ENCODE assay signal across 8 mouse cellular contexts in the genomic region with DNA sequence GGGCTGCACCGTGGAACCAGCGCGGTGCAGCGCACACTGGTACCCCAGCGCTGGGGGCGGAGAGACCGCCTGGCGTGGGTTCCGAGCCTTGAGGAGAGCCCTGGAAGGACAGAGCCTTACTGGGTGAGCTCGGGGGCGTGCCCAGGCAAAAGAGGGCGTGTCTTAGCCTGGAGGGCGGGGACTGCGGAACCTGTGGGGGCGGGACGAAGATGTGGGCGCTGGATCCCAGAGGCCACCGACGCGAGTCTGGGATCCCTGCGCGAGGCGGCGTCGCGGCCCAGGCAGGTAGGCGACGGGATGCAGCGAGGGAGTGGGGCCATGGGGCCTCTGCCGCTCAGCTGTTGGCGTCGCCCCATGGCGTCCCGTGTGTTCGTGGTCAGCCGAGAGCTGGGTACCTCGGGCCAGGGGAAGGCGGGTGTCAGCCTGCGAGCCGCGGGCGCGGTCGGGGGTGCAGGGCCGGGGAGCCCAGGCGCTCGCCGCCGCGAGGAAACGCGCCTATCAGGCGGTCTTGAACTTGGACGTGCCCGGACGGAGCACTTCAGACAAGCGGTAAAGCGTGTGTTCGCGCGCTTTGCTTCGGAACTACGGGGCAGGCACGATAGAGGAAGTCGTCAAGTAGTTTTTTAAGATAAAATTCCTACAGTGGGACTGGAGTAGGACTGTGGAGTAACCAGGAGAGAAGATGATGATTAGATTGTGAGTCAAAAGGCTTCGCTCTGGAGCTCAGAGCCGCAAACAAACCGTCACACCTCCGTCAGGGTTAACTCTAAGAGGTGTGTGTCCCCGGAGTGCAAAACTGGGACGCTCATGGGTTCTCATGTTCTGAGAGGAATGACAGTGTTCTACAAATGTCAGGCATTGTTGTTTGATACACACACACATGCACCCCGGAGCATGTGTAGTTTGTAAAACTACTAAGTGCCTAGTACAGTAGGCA. TPM values are rescaled to one million over a fixed set of nuclear protein-coding genes. Genes with fewer than 3 reads are reported as not detected.
DNase-seq lines count a peak whose midpoint lies in the region; ATAC-seq lines count a peak whose summit lies in the region.

TSS of gene Dennd2c (plus strand) at position 151 of the 937 bp plus-strand sequence.

- H3K27me3 ChIP-seq in hindbrain, embryonic 14.5 days (ENCODE audit: control insufficient read depth, insufficient read depth, low read length): peaks cover 30% of the 10 kb centered on the region

- H3K4me3 ChIP-seq in hindbrain, embryonic 14.5 days (replicated peaks; ENCODE audit: low read length): peak within 1 kb of the TSS; percentile 66

- H3K36me3 ChIP-seq in hindbrain, embryonic 14.5 days (replicated peaks; ENCODE audit: control insufficient read depth, insufficient read depth): no peaks in the 10 kb centered on the region

- H3K9me3 ChIP-seq in hindbrain, embryonic 14.5 days (ENCODE audit: control insufficient read depth, low read length): no peaks in the 10 kb centered on the region

- no peak within 1 kb of the TSS for H3K27ac ChIP-seq in hindbrain, embryonic 14.5 days

- H3K9ac ChIP-seq in hindbrain, embryonic 14.5 days: peak within 1 kb of the TSS; percentile 63

- ATAC-seq in hindbrain, embryonic 14.5 days (ENCODE audit: low FRiP score): peak; percentile 94

- peak within 1 kb of the TSS; percentile 96 for H3K4me2 ChIP-seq in hindbrain, embryonic 14.5 days (replicated peaks)

- peak; percentile 87 for DNase-seq in T-cell, adult 2 months (ENCODE audit: low spot score)
- DNase-seq in cerebellum, postnatal 36 days: peak; percentile 35 to 50
- peak; percentile 66 to 72 for DNase-seq in frontal cortex, postnatal 36 days (ENCODE audit: low spot score in 2 of 2)
- DNase-seq in hindbrain, embryonic 14.5 days (ENCODE audit: low spot score): peak; percentile 75
- DNase-seq in layer of hippocampus, postnatal 25 days (ENCODE audit: extremely low spot score in 1 of 2, low spot score in 1 of 2): peak; percentile 42 to 59
- DNase-seq in lung, postnatal 14 days: peak; percentile 97
- peak; percentile 98 for DNase-seq in ovary, postnatal 36 days (ENCODE audit: low spot score)
- DNase-seq in thymus, postnatal 25 days: peak; percentile 93

- H3K4me1 ChIP-seq in hindbrain, embryonic 14.5 days (replicated peaks; ENCODE audit: control insufficient read depth, insufficient read depth, low read length): peaks cover 8% of the 10 kb centered on the region; the same call in 1 of the 2 replicates

- WGBS in hindbrain, embryonic 14.5 days: 1% methylated on average over 72 of the region's 72 CpGs

RNA-seq across cellular contexts. Expression of gene Dennd2c, which starts in this region (rescaled TPM):
- polyA plus RNA-seq in hindbrain, embryonic 14.5 days (2014; fragmentation: Nextera tagmentation; extraction: Ambion mirVana): 1.3 TPM in 2 replicates
- under 1 TPM; 0.30 to 0.73 TPM for total RNA-seq in layer of hippocampus, postnatal 25 days (2021)

Comparison
In these comparisons a context has a peak if more than half of its experiments do, and no peak if none do; other contexts are left out.
1. Peak in DNase-seq in layer of hippocampus, postnatal 25 days; RNA of the gene not detected or under 1 TPM.
2. DNase-seq: peak in every context shown above with its lines; median percentile 98 in ovary, postnatal 36 days; 97 in lung, postnatal 14 days; 93 in thymus, postnatal 25 days; 87 in T-cell, adult 2 months; 75 in hindbrain, embryonic 14.5 days; 69 in frontal cortex, postnatal 36 days; 50 in layer of hippocampus, postnatal 25 days; 42 in cerebellum, postnatal 36 days.